Mouse (Mus musculus) mature B cell (primary cell): ENCODE data around the gene Haus8.
"Not testable (repeated sequence)": the region's sequence is repeated elsewhere in the genome, so short reads cannot be mapped to it uniquely, and the experiment has no call there.

ENCODE experiments used
- in situ Hi-C: fragments of 300-500 bp; cut with MboI; formaldehyde crosslinking; loops from 2 replicates; pipeline ENCODE4 v1.14.3; 2019

Haus8 gene

GRCm38 (mm10) chr8:71272286-71273150, at the start of gene Haus8, which contains the start of gene Myo9b:
Haus8 (minus strand) TSS chr8:71272934.
Myo9b (plus strand) TSS chr8:71272714.
- in situ Hi-C loops = no loop called here

- in situ Hi-C loops = not testable (repeated sequence)
Measured at GRCm38 (mm10) chr8:71319760-71320159, 47.0 kb upstream of the Haus8 start.

- in situ Hi-C loops = not testable (repeated sequence)
Measured at GRCm38 (mm10) chr8:71318610-71319009, 45.9 kb upstream of the Haus8 start.

- in situ Hi-C loops = no loop called here
Measured at GRCm38 (mm10) chr8:71316486-71317031, 43.8 kb upstream of the Haus8 start.

GRCm38 (mm10) chr8:71315972-71316371, 43.2 kb upstream of the Haus8 start:
- in situ Hi-C loops = no loop called here

GRCm38 (mm10) chr8:71313951-71314350, 41.2 kb upstream of the Haus8 start:
- in situ Hi-C loops = no loop called here

GRCm38 (mm10) chr8:71312700-71313099, 40.0 kb upstream of the Haus8 start:
- in situ Hi-C loops = no loop called here

- in situ Hi-C loops = no loop called here
Measured at GRCm38 (mm10) chr8:71310446-71310845, 37.7 kb upstream of the Haus8 start.

GRCm38 (mm10) chr8:71307913-71308312, 35.2 kb upstream of the Haus8 start:
- in situ Hi-C loops = no loop called here

- in situ Hi-C loops = no loop called here
Measured at GRCm38 (mm10) chr8:71307371-71307770, 34.6 kb upstream of the Haus8 start.

- in situ Hi-C loops = no loop called here
Measured at GRCm38 (mm10) chr8:71305988-71306387, 33.3 kb upstream of the Haus8 start.

- in situ Hi-C loops = no loop called here
Measured at GRCm38 (mm10) chr8:71303632-71304031, 30.9 kb upstream of the Haus8 start.

- in situ Hi-C loops = no loop called here
Measured at GRCm38 (mm10) chr8:71302788-71303187, 30.1 kb upstream of the Haus8 start.

GRCm38 (mm10) chr8:71299716-71300115, 27.0 kb upstream of the Haus8 start:
- in situ Hi-C loops = no loop called here

GRCm38 (mm10) chr8:71297439-71297838, 24.7 kb upstream of the Haus8 start:
- in situ Hi-C loops = no loop called here

- in situ Hi-C loops = no loop called here
Measured at GRCm38 (mm10) chr8:71296784-71297183, 24.1 kb upstream of the Haus8 start.

- in situ Hi-C loops = no loop called here
Measured at GRCm38 (mm10) chr8:71296188-71296621, 23.5 kb upstream of the Haus8 start.

- in situ Hi-C loops = not testable (repeated sequence)
Measured at GRCm38 (mm10) chr8:71293930-71294329, 21.2 kb upstream of the Haus8 start.

- in situ Hi-C loops = no loop called here
Measured at GRCm38 (mm10) chr8:71291351-71291750, 18.6 kb upstream of the Haus8 start.

- in situ Hi-C loops = no loop called here
Measured at GRCm38 (mm10) chr8:71290911-71291310, 18.2 kb upstream of the Haus8 start.

GRCm38 (mm10) chr8:71290211-71290610, 17.5 kb upstream of the Haus8 start:
- in situ Hi-C loops = no loop called here

- in situ Hi-C loops = no loop called here
Measured at GRCm38 (mm10) chr8:71289098-71289497, 16.4 kb upstream of the Haus8 start.

GRCm38 (mm10) chr8:71288441-71288949, 15.8 kb upstream of the Haus8 start:
- in situ Hi-C loops = no loop called here
